Comparison of ENCODE assay signal across 8 mouse cellular contexts in genomic region chr8:71592374-71593170, GRCm38 (mm10). TPM values are rescaled to one million over a fixed set of nuclear protein-coding genes. Genes with fewer than 3 reads are reported as not detected.
DNase-seq lines count a peak whose midpoint lies in the region; ATAC-seq lines count a peak whose summit lies in the region.

No protein-coding gene starts in this region.

- peaks cover 3% of the 10 kb centered on the region; the same call in 1 of the 2 replicates for H3K4me1 ChIP-seq in embryonic facial prominence, embryonic 11.5 days (ENCODE audit: control insufficient read depth, insufficient read depth, low read length)
- peaks cover 13% of the 10 kb centered on the region for H3K4me1 ChIP-seq in kidney, embryonic 14.5 days (ENCODE audit: control insufficient read depth, insufficient read depth, low read length)
- H3K4me1 ChIP-seq in limb, embryonic 13.5 days = peaks cover 40% of the 10 kb centered on the region
- H3K4me1 ChIP-seq in midbrain, embryonic 16.5 days (ENCODE audit: control insufficient read depth, insufficient read depth, low read length) = peaks cover 21% of the 10 kb centered on the region

- no peaks in the 10 kb centered on the region for H3K27me3 ChIP-seq in embryonic facial prominence, embryonic 11.5 days (ENCODE audit: control insufficient read depth, insufficient read depth, low read length)
- no peaks in the 10 kb centered on the region for H3K27me3 ChIP-seq in kidney, embryonic 14.5 days (ENCODE audit: control insufficient read depth, insufficient read depth, low read length)
- H3K27me3 ChIP-seq in limb, embryonic 13.5 days = no peaks in the 10 kb centered on the region
- no peaks in the 10 kb centered on the region for H3K27me3 ChIP-seq in midbrain, embryonic 16.5 days (ENCODE audit: control insufficient read depth, insufficient read depth, low read depth, low read length)

- no peaks in the 10 kb centered on the region for H3K36me3 ChIP-seq in embryonic facial prominence, embryonic 11.5 days (replicated peaks; ENCODE audit: control insufficient read depth, insufficient read depth, low read depth, low read length)
- H3K36me3 ChIP-seq in kidney, embryonic 14.5 days (ENCODE audit: control insufficient read depth, insufficient read depth, low read length) = no peaks in the 10 kb centered on the region; the same call in 1 of the 2 replicates
- H3K36me3 ChIP-seq in limb, embryonic 13.5 days = peaks cover 21% of the 10 kb centered on the region
- no peaks in the 10 kb centered on the region for H3K36me3 ChIP-seq in midbrain, embryonic 16.5 days (ENCODE audit: control insufficient read depth, insufficient read depth, low read length)

- no peaks in the 10 kb centered on the region for H3K9me3 ChIP-seq in embryonic facial prominence, embryonic 11.5 days (replicated peaks; ENCODE audit: control insufficient read depth, low read length)
- H3K9me3 ChIP-seq in kidney, embryonic 14.5 days (ENCODE audit: control insufficient read depth, low read length) = no peaks in the 10 kb centered on the region
- H3K9me3 ChIP-seq in limb, embryonic 13.5 days = no peaks in the 10 kb centered on the region
- no peaks in the 10 kb centered on the region for H3K9me3 ChIP-seq in midbrain, embryonic 16.5 days (replicated peaks; ENCODE audit: control insufficient read depth, low read length, poor library complexity, severe bottlenecking)

- DNase-seq in urinary bladder, postnatal 14 days (ENCODE audit: low spot score) = peak; percentile 73
- no peak for DNase-seq in urinary bladder, adult 2 months (ENCODE audit: low spot score)
- DNase-seq in embryonic facial prominence, embryonic 11.5 days (ENCODE audit: low spot score) = peak; percentile 59
- peak; percentile 72 for DNase-seq in heart, adult 8-10 months (ENCODE audit: low spot score)
- peak; percentile 83 for DNase-seq in testis, postnatal 14 days (ENCODE audit: low spot score)

- WGBS in embryonic facial prominence, embryonic 11.5 days = 5% methylated on average over 60 of the region's 60 CpGs
- WGBS in kidney, embryonic 14.5 days = 4% methylated on average over 60 of the region's 60 CpGs
- 5% methylated on average over 60 of the region's 60 CpGs for WGBS in limb, embryonic 13.5 days
- WGBS in midbrain, embryonic 16.5 days = 5% methylated on average over 53 of the region's 60 CpGs

- peak overlapping the region; percentile 78 for H3K4me2 ChIP-seq in embryonic facial prominence, embryonic 11.5 days (ENCODE audit: low read depth, low read length)
- peak overlapping the region; percentile 94 for H3K4me2 ChIP-seq in kidney, embryonic 14.5 days (replicated peaks; ENCODE audit: low read depth, low read length)
- H3K4me2 ChIP-seq in limb, embryonic 13.5 days (replicated peaks) = peak overlapping the region; percentile 99
- H3K4me2 ChIP-seq in midbrain, embryonic 16.5 days (ENCODE audit: low read length) = peak overlapping the region; percentile 99

- ATAC-seq in embryonic facial prominence, embryonic 11.5 days (replicated peaks; ENCODE audit: insufficient number of reproducible peaks, low FRiP score, low TSS enrichment, low read depth) = peak; percentile 49; the same call in 1 of the 2 replicates
- ATAC-seq in kidney, embryonic 14.5 days (ENCODE audit: low FRiP score, low TSS enrichment) = peak; percentile 69
- peak; percentile 68 for ATAC-seq in limb, embryonic 13.5 days (ENCODE audit: low FRiP score, low read depth)
- peak; percentile 76 for ATAC-seq in midbrain, embryonic 16.5 days

- peak overlapping the region; percentile 84 for H3K4me3 ChIP-seq in embryonic facial prominence, embryonic 11.5 days (ENCODE audit: low read depth, low read length)
- H3K4me3 ChIP-seq in kidney, embryonic 14.5 days (ENCODE audit: low read length) = peak overlapping the region; percentile 72
- H3K4me3 ChIP-seq in limb, embryonic 13.5 days = peak overlapping the region; percentile 88
- peak overlapping the region; percentile 86 for H3K4me3 ChIP-seq in midbrain, embryonic 16.5 days (ENCODE audit: low read depth, low read length)

- peak overlapping the region; percentile 94 for H3K9ac ChIP-seq in embryonic facial prominence, embryonic 11.5 days (replicated peaks; ENCODE audit: low read length)
- peak overlapping the region; percentile 95 for H3K9ac ChIP-seq in kidney, embryonic 14.5 days (ENCODE audit: low read depth, low read length)
- H3K9ac ChIP-seq in limb, embryonic 13.5 days = peak overlapping the region; percentile 95
- peak overlapping the region; percentile 97 for H3K9ac ChIP-seq in midbrain, embryonic 16.5 days (ENCODE audit: low read depth, low read length)

- H3K27ac ChIP-seq in embryonic facial prominence, embryonic 11.5 days (replicated peaks; ENCODE audit: low read depth, low read length) = peak overlapping the region; percentile 94
- H3K27ac ChIP-seq in kidney, embryonic 14.5 days (ENCODE audit: low read depth, low read length) = peak overlapping the region; percentile 98
- H3K27ac ChIP-seq in limb, embryonic 13.5 days = peak overlapping the region; percentile 96
- H3K27ac ChIP-seq in midbrain, embryonic 16.5 days (ENCODE audit: low read length) = peak overlapping the region; percentile 99

RNA-seq across cellular contexts. Expression of gene Pgls, which starts 0.6 kb away (rescaled TPM):
- 41.7 and 60.4 TPM in 2 replicates for polyA plus RNA-seq in urinary bladder, adult 2 months (2012; rRNA removed)
- polyA plus RNA-seq in embryonic facial prominence, embryonic 11.5 days (2014; fragmentation: Nextera tagmentation; extraction: Ambion mirVana) = 231 and 237 TPM in 2 replicates
- 10 to 100 TPM; 57.7 to 65.1 (median 62.6) TPM for total RNA-seq in heart, adult 8-10 months (2022)
- 283 and 289 TPM in 2 replicates for polyA plus RNA-seq in kidney, embryonic 14.5 days (2014; fragmentation: Nextera tagmentation; extraction: Ambion mirVana)
- 210 and 212 TPM in 2 replicates for polyA plus RNA-seq in limb, embryonic 13.5 days (2015; fragmentation: Nextera tagmentation; extraction: Ambion mirVana)
- polyA plus RNA-seq in midbrain, embryonic 16.5 days (2015; fragmentation: Nextera tagmentation; extraction: Ambion mirVana) = 219 and 237 TPM in 2 replicates

RNA-seq across cellular contexts. Expression of gene Fam129c, which starts 4.9 kb away (rescaled TPM):
- 3.1 and 3.7 TPM in 2 replicates for polyA plus RNA-seq in urinary bladder, adult 2 months (2012; rRNA removed)
- polyA plus RNA-seq in embryonic facial prominence, embryonic 11.5 days (2014; fragmentation: Nextera tagmentation; extraction: Ambion mirVana) = 2.6 and 2.7 TPM in 2 replicates
- total RNA-seq in heart, adult 8-10 months (2022) = 1 to 10 TPM; 1.1 to 1.4 (median 1.2) TPM
- 2.7 and 3.4 TPM in 2 replicates for polyA plus RNA-seq in kidney, embryonic 14.5 days (2014; fragmentation: Nextera tagmentation; extraction: Ambion mirVana)
- polyA plus RNA-seq in limb, embryonic 13.5 days (2015; fragmentation: Nextera tagmentation; extraction: Ambion mirVana) = 4.0 and 5.7 TPM in 2 replicates
- polyA plus RNA-seq in midbrain, embryonic 16.5 days (2015; fragmentation: Nextera tagmentation; extraction: Ambion mirVana) = 6.4 and 7.9 TPM in 2 replicates

RNA-seq across cellular contexts. Expression of gene Colgalt1, which starts 18.2 kb away (rescaled TPM):
- polyA plus RNA-seq in urinary bladder, adult 2 months (2012; rRNA removed) = 124 and 144 TPM in 2 replicates
- polyA plus RNA-seq in embryonic facial prominence, embryonic 11.5 days (2014; fragmentation: Nextera tagmentation; extraction: Ambion mirVana) = 45.2 and 48.2 TPM in 2 replicates
- total RNA-seq in heart, adult 8-10 months (2022) = 10 to 100 TPM; 38.4 to 41.5 (median 39.9) TPM
- 61.4 and 76.8 TPM in 2 replicates for polyA plus RNA-seq in kidney, embryonic 14.5 days (2014; fragmentation: Nextera tagmentation; extraction: Ambion mirVana)
- 85.6 and 87.6 TPM in 2 replicates for polyA plus RNA-seq in limb, embryonic 13.5 days (2015; fragmentation: Nextera tagmentation; extraction: Ambion mirVana)
- polyA plus RNA-seq in midbrain, embryonic 16.5 days (2015; fragmentation: Nextera tagmentation; extraction: Ambion mirVana) = 68.8 and 70.8 TPM in 2 replicates

RNA-seq across cellular contexts. Expression of gene Slc27a1, which starts 23.9 kb away (rescaled TPM):
- polyA plus RNA-seq in urinary bladder, adult 2 months (2012; rRNA removed) = 57.3 and 63.8 TPM in 2 replicates
- polyA plus RNA-seq in embryonic facial prominence, embryonic 11.5 days (2014; fragmentation: Nextera tagmentation; extraction: Ambion mirVana) = 11.2 and 14.4 TPM in 2 replicates
- total RNA-seq in heart, adult 8-10 months (2022) = 100 to 1,000 TPM; 192 to 237 (median 204) TPM
- 26.5 and 30.9 TPM in 2 replicates for polyA plus RNA-seq in kidney, embryonic 14.5 days (2014; fragmentation: Nextera tagmentation; extraction: Ambion mirVana)
- polyA plus RNA-seq in limb, embryonic 13.5 days (2015; fragmentation: Nextera tagmentation; extraction: Ambion mirVana) = 52.2 and 52.3 TPM in 2 replicates
- polyA plus RNA-seq in midbrain, embryonic 16.5 days (2015; fragmentation: Nextera tagmentation; extraction: Ambion mirVana) = 71.4 and 79.2 TPM in 2 replicates

RNA-seq across cellular contexts. Expression of gene Nxnl1, which starts 26.2 kb away (rescaled TPM):
- 0.01 and 0.04 TPM in 2 replicates for polyA plus RNA-seq in urinary bladder, adult 2 months (2012; rRNA removed)
- 0.17 TPM in 1 of 2 replicates, not detected in the other for polyA plus RNA-seq in embryonic facial prominence, embryonic 11.5 days (2014; fragmentation: Nextera tagmentation; extraction: Ambion mirVana)
- under 1 TPM in 2 of 4 experiments, not detected in 2; 0.14 to 0.19 TPM for total RNA-seq in heart, adult 8-10 months (2022)
- 0.16 and 0.27 TPM in 2 replicates for polyA plus RNA-seq in kidney, embryonic 14.5 days (2014; fragmentation: Nextera tagmentation; extraction: Ambion mirVana)
- polyA plus RNA-seq in limb, embryonic 13.5 days (2015; fragmentation: Nextera tagmentation; extraction: Ambion mirVana) = not detected in 2 replicates
- polyA plus RNA-seq in midbrain, embryonic 16.5 days (2015; fragmentation: Nextera tagmentation; extraction: Ambion mirVana) = not detected in 2 replicates
